Mouse (Mus musculus) liver, adult (tissue): ENCODE results near the gene Cramp1l.

Experiments used
- GATA4 ChIP-seq: IDR thresholded peaks from 2 replicates; pipeline ENCODE4 v1.6.1; 2014; ENCODE audit warnings: mild to moderate bottlenecking, low read length; ENCODE audit not compliant: insufficient replicate concordance

Gene Cramp1l

DNA sequence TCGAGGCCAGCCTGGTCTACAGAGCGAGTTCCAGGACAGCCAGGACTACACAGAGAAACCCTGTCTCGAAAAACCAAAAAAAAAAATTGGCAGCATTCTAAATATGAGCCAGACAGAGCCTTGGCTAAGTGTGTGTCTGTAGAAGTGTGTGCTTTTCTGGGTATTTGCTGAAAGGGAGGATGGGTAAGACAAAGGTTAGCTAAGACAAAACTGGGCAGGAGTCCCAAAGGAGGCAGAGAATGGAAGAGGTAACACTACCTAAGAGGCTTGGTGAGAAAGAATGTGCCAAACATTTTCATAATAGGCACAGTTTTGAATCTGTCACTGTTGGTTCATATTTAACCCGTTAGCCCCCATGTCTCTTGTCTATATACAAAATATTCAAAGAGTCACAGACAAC, 83.2 kb downstream of the Cramp1l start:
- no peak for TF ChIP-seq GATA4

GRCm38 (mm10) chr17:24929506-24929905, 86.1 kb downstream of the Cramp1l start:
- no peak for TF ChIP-seq GATA4

GRCm38 (mm10) chr17:24923246-24923645, 92.3 kb downstream of the Cramp1l start:
- no peak for TF ChIP-seq GATA4

DNA sequence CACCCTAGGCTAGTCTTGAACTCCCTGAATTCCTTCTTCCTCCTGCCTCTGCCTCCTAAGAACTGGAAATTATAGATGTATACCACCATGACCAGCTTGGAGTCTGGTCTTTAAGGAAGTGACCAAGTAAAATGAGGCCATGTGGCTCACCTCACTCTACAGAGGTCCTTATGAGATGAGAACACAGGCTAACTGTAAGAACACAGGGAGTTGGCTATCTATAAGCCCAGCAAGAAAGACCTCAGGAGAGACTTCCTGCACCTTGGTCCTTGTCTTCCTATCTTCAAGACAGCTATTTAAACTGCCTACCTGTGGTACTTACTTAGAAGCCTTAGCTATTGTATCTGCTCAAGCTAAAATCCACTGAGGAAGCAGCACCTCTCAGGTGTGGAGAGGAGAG, 101.6 kb downstream of the Cramp1l start:
- no peak for TF ChIP-seq GATA4
